In the genomic region with DNA sequence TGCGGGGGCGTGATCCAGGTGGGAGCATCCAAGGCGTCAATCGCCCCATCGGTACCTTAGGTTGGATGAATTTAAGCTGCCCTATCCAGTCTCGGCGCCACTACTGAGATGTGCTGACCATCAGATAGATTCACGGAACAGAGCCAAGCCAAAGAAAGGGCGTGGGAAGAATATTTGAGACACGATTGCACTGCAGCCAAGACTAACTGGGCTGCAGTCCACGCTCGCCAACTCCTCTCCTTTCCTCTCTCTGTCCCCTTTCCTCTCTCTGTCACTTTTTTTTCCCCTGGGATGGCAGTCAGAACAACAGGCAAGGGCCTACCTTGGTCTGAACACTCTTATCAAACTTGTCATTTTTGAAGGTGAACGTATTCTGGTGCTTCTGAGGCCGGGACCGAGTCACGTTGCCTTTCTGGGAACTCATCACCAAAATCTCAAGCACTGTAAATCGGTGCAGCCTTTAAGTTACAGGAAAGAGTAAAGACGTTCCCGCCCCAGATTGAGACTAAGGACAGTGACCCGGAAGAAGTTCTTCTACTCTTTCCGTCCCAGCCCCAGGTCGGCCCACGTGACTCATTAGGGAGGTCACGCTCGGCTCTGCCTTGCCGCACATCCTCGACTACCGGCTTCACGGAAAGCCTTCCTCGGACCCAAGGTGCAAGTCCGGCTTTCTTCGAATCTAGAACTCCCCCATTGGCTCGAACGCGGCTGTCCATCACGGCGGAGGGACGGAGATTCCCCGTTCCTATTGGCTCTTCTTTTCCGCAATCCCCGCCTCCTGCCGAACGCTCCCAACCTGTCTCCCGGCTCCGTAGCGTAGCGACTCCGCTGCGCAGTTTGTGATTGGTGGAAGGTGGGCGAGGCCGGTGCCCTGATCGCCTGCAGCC, we compare ENCODE assay signal across 8 mouse cellular contexts. TPM values are rescaled to one million over a fixed set of nuclear protein-coding genes. Genes with fewer than 3 reads are reported as not detected.
DNase-seq lines count a peak whose midpoint lies in the region; ATAC-seq and TF ChIP-seq lines count a peak whose summit lies in the region.

TSS of gene 1110059E24Rik (minus strand) at position 692 of the 887 bp plus-strand sequence.

- 6% methylated on average over 52 of the region's 52 CpGs for WGBS in hindbrain, embryonic 13.5 days

- peak within 1 kb of the TSS; percentile 87 for H3K4me3 ChIP-seq in hindbrain, embryonic 13.5 days

- H3K27me3 ChIP-seq in Patski, result no peaks in the 10 kb centered on the region
- no peaks in the 10 kb centered on the region for H3K27me3 ChIP-seq in hindbrain, embryonic 13.5 days

- ATAC-seq in Patski, result peak; percentile 99
- ATAC-seq in hindbrain, embryonic 13.5 days (ENCODE audit: low FRiP score), result peak; percentile 99

- CTCF ChIA-PET in Patski (lab: Charles Lee), result interaction anchor here (1.3 to 1.4 kb wide), 2 partner anchors 12 to 83 kb away, joined by 3 read pairs; no protein-coding TSS in a partner anchor

- peak within 1 kb of the TSS; percentile 87 for H3K4me2 ChIP-seq in hindbrain, embryonic 13.5 days

- H3K9ac ChIP-seq in hindbrain, embryonic 13.5 days, result peak within 1 kb of the TSS; percentile 96

- in situ Hi-C loops in Patski (cut with MboI; ENCODE audit: low pct_unique_long_range_greater_than_20kb), result loop anchor here (25.0 kb wide), 2 partner anchors 1040 to 1265 kb away; partner anchors contain the start of gene Anxa1

- no peaks in the 10 kb centered on the region for H3K9me3 ChIP-seq in hindbrain, embryonic 13.5 days

- TF ChIP-seq CTCF in Patski (IDR thresholded peaks at IDR 0.05), result no peak

- peak within 1 kb of the TSS; percentile 98 for H3K27ac ChIP-seq in hindbrain, embryonic 13.5 days

- POLR2A ChIA-PET in Patski (lab: Charles Lee), result interaction anchor here (0.6 kb wide), 1 partner anchor 67 kb away, joined by 8 read pairs; no protein-coding TSS in a partner anchor

- peaks cover 49% of the 10 kb centered on the region for H3K4me1 ChIP-seq in hindbrain, embryonic 13.5 days (replicated peaks)

- H3K36me3 ChIP-seq in hindbrain, embryonic 13.5 days, result no peaks in the 10 kb centered on the region

- DNase-seq in Patski (ENCODE audit: low read depth, low spot score), result peak; percentile 97
- DNase-seq in cerebellum, postnatal 14 days, result peak; percentile 97 to 98
- DNase-seq in frontal cortex, postnatal 14 days (ENCODE audit: low spot score in 2 of 2), result peak; percentile 95 to 96
- peak; percentile 80 to 90 for DNase-seq in layer of hippocampus, postnatal 25 days (ENCODE audit: extremely low spot score in 1 of 2, low spot score in 1 of 2)
- peak; percentile 99 for DNase-seq in lung, postnatal 25 days (ENCODE audit: low spot score)
- DNase-seq in retina, embryonic 14.5 days (ENCODE audit: low spot score), result peak; percentile 97
- peak; percentile 90 for DNase-seq in thymus, postnatal 4 days

RNA-seq across cellular contexts. Expression of gene 1110059E24Rik, which starts in this region (rescaled TPM):
- polyA plus RNA-seq in Patski (2021), result 37.7 TPM
- 56.8 and 57.3 TPM in 2 replicates for polyA plus RNA-seq in hindbrain, embryonic 13.5 days (2015; fragmentation: Nextera tagmentation; extraction: Ambion mirVana)
- total RNA-seq in layer of hippocampus, postnatal 25 days (2021), result 10 to 100 TPM; 24.8 to 25.5 TPM

Comparison
In these comparisons a context has a peak if more than half of its experiments do, and no peak if none do; other contexts are left out.
1. Peak in every context shown above with its lines: DNase-seq, ATAC-seq, H3K4me3 ChIP-seq and H3K27ac ChIP-seq.